Mouse (Mus musculus) urinary bladder, postnatal 36 days (tissue): ENCODE measurements around the gene Pnmal1.

Source experiments
- DNase-seq, 2 experiments: peaks; one replicate each; pipeline ENCODE4 v3.0.0; 2022; ENCODE audit warnings: low spot score in 2 of 2, mixed read lengths in 1 of 2

Pnmal1 gene

DNA sequence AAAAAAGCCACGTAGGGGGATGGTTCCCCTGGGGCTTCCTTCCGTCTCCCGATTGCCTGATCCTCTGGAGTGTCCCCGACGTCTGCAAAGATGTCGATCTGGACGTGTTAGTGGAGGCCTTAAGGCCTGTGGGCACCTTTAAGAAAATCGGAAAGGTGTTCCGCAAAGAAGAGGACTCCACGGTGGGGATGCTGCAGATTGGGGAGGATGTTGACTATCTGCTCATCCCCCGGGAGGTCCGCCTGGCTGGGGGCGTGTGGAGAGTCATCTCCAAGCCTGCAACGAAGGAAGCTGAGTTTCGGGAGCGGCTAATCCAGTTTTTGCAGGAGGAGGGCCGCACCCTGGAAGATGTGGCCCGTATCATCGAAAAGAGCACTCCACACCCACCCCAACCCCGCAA is 34.9 kb downstream of the Pnmal1 start:
- DNase-seq = no peak

DNA sequence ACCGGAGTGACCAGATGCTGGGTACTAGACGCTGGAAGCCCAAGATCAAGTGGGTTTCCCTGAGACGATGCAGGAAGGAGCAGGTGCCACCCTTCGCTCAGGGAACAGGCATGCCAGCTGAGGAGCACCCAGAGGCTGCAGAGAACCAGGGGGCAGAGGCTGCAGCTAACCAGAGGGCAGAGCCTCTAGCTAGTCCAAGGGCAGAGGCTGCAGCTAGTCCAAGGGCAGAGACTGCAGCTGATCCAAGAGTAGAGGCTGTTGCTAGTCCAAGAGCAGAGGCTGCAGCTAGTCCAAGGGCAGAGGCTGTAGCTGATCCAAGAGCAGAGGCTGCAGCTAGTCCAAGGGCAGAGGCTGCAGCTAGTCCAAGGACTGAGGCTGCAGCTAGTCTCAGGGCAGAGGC is 35.9 kb downstream of the Pnmal1 start:
- no peak for DNase-seq

DNA sequence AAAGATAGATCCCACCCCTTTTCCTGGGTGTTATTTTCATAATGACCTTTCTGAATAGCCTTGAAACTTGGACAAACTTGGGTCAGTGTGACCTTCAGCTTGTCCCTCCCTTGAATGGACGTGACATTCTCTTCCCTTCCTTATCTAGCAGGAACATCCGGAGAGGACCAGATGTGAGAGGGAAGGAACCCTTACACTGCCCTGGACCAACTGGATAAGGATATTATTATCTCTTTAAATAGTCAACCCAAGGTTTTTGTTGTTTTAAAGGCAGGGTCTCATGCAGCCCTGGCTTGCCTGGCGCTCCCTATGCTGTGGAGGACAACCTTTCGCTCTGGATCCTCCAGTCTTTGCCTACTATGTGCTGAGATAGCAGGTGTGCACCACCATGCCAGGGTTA is 39.8 kb downstream of the Pnmal1 start:
- DNase-seq = no peak

DNA sequence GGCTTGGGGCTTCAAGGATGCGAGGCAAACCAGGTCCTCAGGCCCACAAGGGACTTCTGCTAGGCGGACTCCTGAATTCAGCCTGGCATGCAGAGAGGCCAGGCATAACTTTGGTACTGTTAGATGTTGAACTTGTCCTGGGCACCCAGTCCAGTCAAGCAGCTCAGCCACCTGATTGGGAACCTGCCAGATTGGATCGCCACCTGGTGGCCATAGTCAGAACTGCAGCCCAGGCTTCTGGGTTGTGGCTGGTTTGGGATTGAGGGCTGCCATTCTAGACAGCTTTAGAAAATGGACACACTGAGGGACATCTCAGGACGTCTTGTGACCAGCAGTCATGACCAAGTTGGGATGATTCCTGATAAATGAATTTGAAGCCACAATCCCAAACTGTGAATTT is 40.2 kb downstream of the Pnmal1 start:
- DNase-seq = peak; percentile 88

DNA sequence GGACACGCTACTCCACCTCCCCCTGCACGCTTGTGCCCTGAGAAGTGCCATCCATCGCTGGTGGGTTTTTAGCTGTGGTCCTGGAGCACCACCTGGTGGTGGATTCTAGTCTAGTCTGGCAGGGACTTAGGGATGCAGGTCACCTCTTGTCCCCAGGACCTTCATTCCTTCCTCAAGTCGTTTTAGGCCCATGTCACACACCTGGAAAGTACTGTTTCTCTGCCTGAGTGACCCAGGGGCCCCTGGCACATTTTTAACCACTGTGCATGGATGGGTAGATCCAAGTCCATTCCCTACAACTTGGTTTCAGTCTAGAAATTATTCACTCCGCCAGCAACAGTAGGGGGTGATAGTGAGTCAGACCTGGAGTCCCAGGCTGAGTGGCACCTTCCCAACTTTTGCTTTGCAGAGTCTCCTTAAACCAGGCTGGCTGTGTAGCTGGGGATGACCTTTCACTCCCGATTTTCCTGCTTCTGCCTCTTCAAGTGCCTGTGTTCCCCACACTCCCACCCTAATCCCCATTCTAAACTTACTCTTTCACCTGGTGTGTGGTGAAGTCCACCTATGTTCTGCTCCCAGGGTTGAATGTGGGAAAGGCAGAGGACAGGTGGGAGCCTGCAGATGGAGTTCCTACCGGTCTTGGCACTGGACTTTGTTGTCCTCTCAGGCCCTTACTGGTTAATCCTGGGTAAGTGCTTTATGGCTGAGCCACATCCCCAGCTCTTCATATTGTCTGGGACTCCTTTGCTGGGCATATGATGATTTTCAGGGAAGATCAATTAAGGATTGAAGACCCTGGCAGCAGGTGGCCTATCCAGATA is 43.1 kb downstream of the Pnmal1 start:
- peak; percentile 64 to 72 for DNase-seq

DNA sequence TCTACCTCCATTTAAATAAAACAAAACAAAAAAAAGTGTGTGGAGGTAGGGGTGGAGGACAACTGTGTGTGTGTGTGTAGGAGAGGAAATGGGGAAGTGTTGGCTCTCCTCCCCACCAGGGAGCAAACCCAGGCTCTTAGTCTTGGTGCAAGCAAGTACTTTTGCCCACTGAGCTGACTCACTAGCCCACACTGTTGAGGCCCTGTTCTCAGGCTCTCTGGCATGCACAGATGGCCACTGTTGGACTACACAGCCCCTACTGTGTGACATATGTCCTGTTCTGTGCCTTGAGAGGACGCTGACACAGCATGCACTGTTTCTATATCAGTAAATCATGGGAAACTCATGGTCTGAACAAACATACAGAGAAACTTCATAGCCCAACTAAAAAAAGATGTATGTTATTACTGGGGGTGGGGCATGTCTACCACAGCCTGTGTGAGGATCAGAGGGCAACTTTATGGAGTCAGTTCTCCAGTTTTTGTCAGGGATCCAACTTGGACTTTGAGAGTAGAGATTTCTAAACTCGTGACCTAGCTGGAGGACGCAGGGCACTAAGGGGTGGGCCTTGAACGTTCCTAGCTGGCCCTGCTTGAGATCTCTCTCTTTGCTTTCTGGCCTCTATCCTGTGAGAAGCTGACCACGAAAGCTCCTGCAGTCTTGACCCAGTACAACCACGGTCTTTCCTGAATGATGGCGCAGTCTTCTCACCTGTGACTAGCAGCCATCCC is 43.9 kb downstream of the Pnmal1 start:
- DNase-seq = no peak

DNA sequence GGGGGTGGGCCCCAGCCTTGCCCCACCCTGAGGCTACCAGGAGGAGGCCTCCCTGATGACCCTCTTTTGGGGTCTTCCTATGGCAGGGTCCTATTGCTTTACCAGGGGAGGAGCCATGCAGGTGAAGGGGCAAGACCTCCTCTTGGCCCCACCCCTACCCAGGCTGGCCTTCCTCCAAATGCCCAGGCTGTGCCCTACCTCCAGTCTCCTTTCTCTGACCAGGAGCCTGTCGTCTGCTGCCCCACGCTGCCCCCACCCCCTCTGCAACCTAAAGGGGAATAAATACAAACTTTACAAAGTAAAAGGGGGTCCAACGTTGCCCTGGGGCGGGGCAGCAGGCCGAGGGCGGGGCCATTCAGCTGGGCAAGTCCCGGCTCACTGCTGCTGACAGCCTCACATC is 45.2 kb downstream of the Pnmal1 start:
- no peak for DNase-seq

DNA sequence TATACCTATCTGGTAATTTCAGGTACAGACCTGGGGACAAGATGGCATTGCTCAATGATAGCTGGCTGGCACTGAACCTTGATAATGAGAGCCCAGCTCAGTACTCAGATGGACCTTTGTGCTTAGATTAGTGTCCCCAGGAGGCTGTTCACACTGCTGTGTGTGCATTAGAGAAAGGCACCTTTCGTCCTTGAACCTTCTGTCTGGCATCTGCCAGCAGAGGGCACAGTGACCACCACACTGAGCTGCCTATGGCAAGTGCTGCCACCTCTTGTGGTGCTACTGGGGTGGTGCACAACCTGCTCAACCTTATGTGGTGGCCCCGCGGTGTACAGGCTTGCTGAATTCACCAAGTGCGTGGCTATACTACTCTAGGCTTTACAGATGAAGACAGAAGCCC is 47.8 kb downstream of the Pnmal1 start:
- no peak for DNase-seq

DNA sequence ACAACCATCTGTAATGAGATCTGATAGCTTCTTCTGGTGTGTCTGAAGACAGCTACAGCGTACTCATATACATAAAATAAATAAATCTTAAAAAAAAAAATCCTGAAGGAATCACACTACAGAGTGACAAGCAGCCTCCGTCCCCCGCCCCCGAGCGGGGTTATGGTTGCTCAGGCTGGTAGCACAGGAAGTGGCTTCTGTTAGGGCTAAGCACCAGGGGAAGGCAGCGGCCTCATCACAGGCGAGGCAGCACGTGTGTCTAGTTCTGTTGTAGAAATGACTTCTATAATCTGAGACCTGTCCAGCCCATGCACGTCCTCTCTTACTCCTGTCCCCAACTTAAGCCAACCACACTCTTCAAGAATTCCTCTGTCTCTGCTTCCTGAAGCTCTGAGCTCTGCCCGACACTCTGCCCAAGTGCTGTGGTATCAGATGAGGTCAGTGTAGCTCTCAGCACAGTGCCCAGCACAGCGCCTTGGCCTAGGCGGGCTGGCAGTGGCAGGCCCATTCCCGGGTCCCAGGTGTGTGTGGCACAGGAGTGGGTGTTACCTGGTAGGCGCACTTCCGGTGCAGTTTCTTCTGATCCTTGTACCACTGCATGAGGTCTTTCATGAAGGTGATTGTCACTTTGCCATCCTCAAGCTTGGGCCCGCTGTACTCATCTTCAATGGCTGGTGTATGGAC is 50.0 kb downstream of the Pnmal1 start:
- DNase-seq = no peak

DNA sequence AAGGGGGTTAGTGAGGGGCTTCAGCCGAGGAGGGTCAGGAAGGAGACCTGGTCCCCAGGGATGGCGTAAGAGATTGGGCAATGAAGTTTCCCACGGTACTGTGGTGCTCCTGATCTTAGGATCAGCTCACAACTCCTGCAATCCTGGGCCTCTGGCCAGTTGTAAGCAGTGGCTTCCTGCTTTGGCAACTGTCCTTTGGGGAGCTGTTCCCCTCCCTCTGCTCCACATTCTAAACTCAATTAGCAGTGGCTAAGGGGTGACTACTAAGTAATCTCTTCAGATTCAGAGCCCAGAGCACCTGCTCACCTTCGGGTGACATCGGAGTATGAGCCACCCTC is 50.5 kb downstream of the Pnmal1 start:
- DNase-seq = no peak

DNA sequence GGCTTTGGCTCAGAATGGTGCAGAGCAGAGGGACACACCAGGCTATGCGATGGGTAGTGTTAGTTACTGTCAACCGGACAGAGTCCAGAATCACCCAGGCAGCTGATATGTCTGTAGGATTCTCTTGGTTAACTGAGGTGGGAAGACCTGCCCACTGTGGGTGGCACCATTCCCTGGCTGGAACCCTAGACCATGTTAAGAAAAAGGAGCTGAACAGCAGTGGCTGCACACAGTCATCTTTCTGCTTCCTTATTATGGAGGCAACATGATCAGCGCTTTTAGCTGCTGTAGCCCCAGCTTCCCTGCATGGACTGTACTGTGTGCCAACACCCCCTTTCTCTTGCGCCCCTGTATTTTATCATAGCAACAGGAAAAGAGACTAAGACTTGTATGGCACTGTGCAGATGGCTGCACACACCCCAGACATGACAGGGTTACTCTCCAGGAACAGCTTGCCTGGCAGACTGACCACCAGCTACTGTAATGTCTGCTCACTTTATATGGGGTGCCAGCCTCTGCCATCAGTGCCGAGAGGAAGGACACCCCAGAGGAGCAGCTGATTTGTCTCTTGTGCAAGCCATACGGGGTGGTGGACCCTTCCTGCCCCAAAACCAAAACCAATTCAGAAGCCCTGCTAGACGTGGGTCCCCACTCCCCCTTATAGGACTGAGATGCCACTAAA is 52.6 kb downstream of the Pnmal1 start:
- DNase-seq = no peak
